Mouse (Mus musculus): Measurements from ENCODE around the gene Ift20. TPM values are rescaled to one million over a fixed set of nuclear protein-coding genes. Genes with fewer than 3 reads are reported as not detected.
A peak's percentile ranks its signal among the peaks of the same experiment; 100 is the strongest.

Ift20 gene
- polyA plus RNA-seq, 1 experiment from 2014 or later, result 61.2 TPM

DNA sequence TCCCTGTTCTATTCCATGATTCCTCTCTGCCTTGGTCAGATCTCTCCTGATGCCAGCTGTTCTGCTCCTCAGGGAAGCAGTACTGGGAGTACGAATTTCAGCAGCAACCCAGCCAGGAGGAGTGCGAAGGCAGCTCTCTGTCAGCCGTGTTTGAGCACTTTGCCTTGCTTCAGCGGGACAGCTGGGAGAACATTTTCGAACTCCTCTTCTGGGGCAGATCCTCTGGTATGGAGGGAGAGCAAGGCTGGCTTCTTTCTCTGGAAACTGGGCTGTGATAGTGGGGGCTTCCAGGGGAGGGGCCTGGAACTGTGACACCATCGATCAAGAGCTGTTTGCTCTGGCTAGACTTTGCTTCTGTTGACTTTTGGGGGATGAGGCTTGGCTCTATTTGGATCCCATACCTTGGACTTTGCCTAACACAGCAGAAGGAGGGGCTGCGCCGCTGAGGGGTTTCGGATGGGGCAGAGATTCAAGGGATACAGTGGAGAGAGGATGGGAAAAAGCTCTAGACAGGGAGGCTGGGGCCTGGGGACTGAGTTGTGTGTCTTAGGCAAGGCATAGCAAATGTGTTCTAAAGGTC, 35.4 kb upstream of the Ift20 start:
- H3K36me3 ChIP-seq (ENCODE audit: control insufficient read depth, insufficient read depth), result no peaks in the 10 kb centered on the region
- H3K4me1 ChIP-seq (ENCODE audit: control insufficient read depth, low read depth, low read length), result peaks cover 13% of the 10 kb centered on the region
- peak overlapping the region; percentile 48 for H3K4me2 ChIP-seq (ENCODE audit: low read depth, low read length)
- H3K4me3 ChIP-seq (ENCODE audit: low read depth, low read length), result peak overlapping the region; percentile 56
- H3K27me3 ChIP-seq (ENCODE audit: control insufficient read depth, insufficient read depth, low read depth, low read length), result peaks cover 36% of the 10 kb centered on the region
- 50% methylated on average over 9 of the region's 9 CpGs for WGBS (ENCODE audit: insufficient replicate concordance)
- peak overlapping the region; percentile 50 for H3K9ac ChIP-seq (ENCODE audit: low read depth, low read length)
- H3K9me3 ChIP-seq (replicated peaks; ENCODE audit: control insufficient read depth, low read length), result no peaks in the 10 kb centered on the region
- ATAC-seq (ENCODE audit: low read depth), result peak; percentile 72
- peak overlapping the region; percentile 77 for H3K27ac ChIP-seq (ENCODE audit: low read length)

- H3K4me3 ChIP-seq (ENCODE audit: low read depth, low read length), result peak overlapping the region; percentile 33
- H3K4me2 ChIP-seq (ENCODE audit: low read depth, low read length), result peak overlapping the region; percentile 48; the same call in 1 of the 2 replicates
- peaks cover 13% of the 10 kb centered on the region for H3K4me1 ChIP-seq (ENCODE audit: control insufficient read depth, low read depth, low read length)
- no peak for ATAC-seq (ENCODE audit: low read depth)
- no peak overlapping the region for H3K9ac ChIP-seq (ENCODE audit: low read depth, low read length)
- H3K9me3 ChIP-seq (replicated peaks; ENCODE audit: control insufficient read depth, low read length), result no peaks in the 10 kb centered on the region
- WGBS (ENCODE audit: insufficient replicate concordance), result 63% methylated on average over 20 of the region's 20 CpGs
- no peak overlapping the region for H3K27ac ChIP-seq (ENCODE audit: low read length)
- no peaks in the 10 kb centered on the region for H3K36me3 ChIP-seq (ENCODE audit: control insufficient read depth, insufficient read depth)
- H3K27me3 ChIP-seq (ENCODE audit: control insufficient read depth, insufficient read depth, low read depth, low read length), result peaks cover 28% of the 10 kb centered on the region
Observed at GRCm38 (mm10) chr11:78501529-78501928, 34.6 kb upstream of the Ift20 start.

- H3K4me3 ChIP-seq (ENCODE audit: low read depth, low read length), result no peak within 1 kb of the TSS
- peaks cover 15% of the 10 kb centered on the region for H3K27me3 ChIP-seq (ENCODE audit: control insufficient read depth, insufficient read depth, low read depth, low read length)
- no peak within 1 kb of the TSS for H3K9ac ChIP-seq (ENCODE audit: low read depth, low read length)
- H3K9me3 ChIP-seq (replicated peaks; ENCODE audit: control insufficient read depth, low read length), result no peaks in the 10 kb centered on the region
- no peak within 1 kb of the TSS for H3K27ac ChIP-seq (ENCODE audit: low read length)
- no peak within 1 kb of the TSS for H3K4me2 ChIP-seq (ENCODE audit: low read depth, low read length)
- H3K36me3 ChIP-seq (ENCODE audit: control insufficient read depth, insufficient read depth), result peaks cover 7% of the 10 kb centered on the region
- no peak for ATAC-seq (ENCODE audit: low read depth)
- no peaks in the 10 kb centered on the region; the same call in none of the 2 replicates for H3K4me1 ChIP-seq (ENCODE audit: control insufficient read depth, low read depth, low read length)
- 54% methylated on average over 7 of the region's 7 CpGs for WGBS (ENCODE audit: insufficient replicate concordance)
Observed at GRCm38 (mm10) chr11:78502909-78503650, 33.1 kb upstream of the Ift20 start, which contains the start of gene Sebox. Gene Sebox, plus strand, starts transcription at chr11:78503447.

DNA sequence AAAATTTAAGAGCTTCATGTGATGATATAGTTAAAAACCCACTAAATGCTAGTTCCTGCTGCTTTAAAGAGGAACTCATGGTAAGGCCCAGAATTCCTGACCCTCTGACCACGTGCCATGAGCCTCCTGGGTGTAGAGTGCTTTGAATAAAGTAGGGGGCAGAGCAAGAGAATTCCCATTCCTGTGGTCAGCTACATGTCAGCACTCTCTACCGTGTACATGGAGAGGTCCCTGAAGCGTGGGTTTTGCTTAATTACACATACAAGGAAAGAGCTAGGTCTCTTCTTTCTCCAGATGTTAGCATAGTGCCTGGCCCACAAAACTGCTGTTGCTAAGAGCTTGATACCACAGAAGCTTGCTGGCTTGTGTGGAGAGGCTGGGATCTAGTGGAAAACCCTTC, 30.7 kb upstream of the Ift20 start:
- Histone ChIP-seq H3K4me2 (ENCODE audit: low read depth, low read length) (no peak overlapping the region), H3K9me3 (replicated peaks; ENCODE audit: control insufficient read depth, low read length) (no peaks in the 10 kb centered on the region), H3K4me3 (ENCODE audit: low read depth, low read length) (no peak overlapping the region), H3K4me1 (ENCODE audit: control insufficient read depth, low read depth, low read length) (no peaks in the 10 kb centered on the region; the same call in 1 of the 2 replicates), H3K27me3 (ENCODE audit: control insufficient read depth, insufficient read depth, low read depth, low read length) (peaks cover 2% of the 10 kb centered on the region; the same call in 1 of the 2 replicates), H3K9ac (ENCODE audit: low read depth, low read length) (no peak overlapping the region), H3K36me3 (ENCODE audit: control insufficient read depth, insufficient read depth) (peaks cover 9% of the 10 kb centered on the region), H3K27ac (ENCODE audit: low read length) (no peak overlapping the region)
- WGBS (ENCODE audit: insufficient replicate concordance), result 70% methylated on average over 3 of the region's 3 CpGs
- ATAC-seq (ENCODE audit: low read depth), result no peak

DNA sequence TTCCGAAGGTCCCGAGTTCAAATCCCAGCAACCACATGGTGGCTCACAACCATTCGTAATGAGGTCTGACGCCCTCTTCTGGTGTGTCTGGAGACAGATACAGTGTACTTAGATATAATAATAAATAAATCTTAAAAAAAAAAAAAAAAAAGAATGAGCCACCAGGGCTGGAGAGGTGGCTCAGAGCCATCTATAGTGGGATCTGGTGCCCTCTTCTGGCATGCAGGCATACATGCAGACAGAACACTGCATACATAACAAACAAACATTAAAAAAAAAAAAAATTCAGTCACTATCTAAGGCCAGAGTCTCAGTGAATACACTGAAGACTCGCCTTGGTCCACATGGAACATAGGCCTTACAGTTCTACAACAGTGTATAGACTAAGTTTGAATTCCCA, 27.0 kb upstream of the Ift20 start:
- Histone ChIP-seq H3K4me3 (ENCODE audit: low read depth, low read length) (no peak overlapping the region), H3K4me1 (ENCODE audit: control insufficient read depth, low read depth, low read length) (peaks cover 14% of the 10 kb centered on the region), H3K4me2 (ENCODE audit: low read depth, low read length) (no peak overlapping the region), H3K27me3 (ENCODE audit: control insufficient read depth, insufficient read depth, low read depth, low read length) (no peaks in the 10 kb centered on the region), H3K36me3 (ENCODE audit: control insufficient read depth, insufficient read depth) (peaks cover 9% of the 10 kb centered on the region), H3K9me3 (replicated peaks; ENCODE audit: control insufficient read depth, low read length) (no peaks in the 10 kb centered on the region), H3K9ac (ENCODE audit: low read depth, low read length) (no peak overlapping the region), H3K27ac (ENCODE audit: low read length) (no peak overlapping the region)
- no peak for ATAC-seq (ENCODE audit: low read depth)
- WGBS (ENCODE audit: insufficient replicate concordance), result 61% methylated on average over 5 of the region's 5 CpGs

GRCm38 (mm10) chr11:78512025-78512957, 23.9 kb upstream of the Ift20 start, which contains the start of the genes Tmem199 and Poldip2:
Gene Tmem199, minus strand, starts transcription at chr11:78512172.
Gene Poldip2, plus strand, starts transcription at chr11:78512193.
- H3K36me3 ChIP-seq (ENCODE audit: control insufficient read depth, insufficient read depth), result peaks cover 21% of the 10 kb centered on the region
- WGBS (ENCODE audit: insufficient replicate concordance), result under 1% methylated on average over 65 of the region's 67 CpGs
- peak; percentile 98 for ATAC-seq (ENCODE audit: low read depth)

DNA sequence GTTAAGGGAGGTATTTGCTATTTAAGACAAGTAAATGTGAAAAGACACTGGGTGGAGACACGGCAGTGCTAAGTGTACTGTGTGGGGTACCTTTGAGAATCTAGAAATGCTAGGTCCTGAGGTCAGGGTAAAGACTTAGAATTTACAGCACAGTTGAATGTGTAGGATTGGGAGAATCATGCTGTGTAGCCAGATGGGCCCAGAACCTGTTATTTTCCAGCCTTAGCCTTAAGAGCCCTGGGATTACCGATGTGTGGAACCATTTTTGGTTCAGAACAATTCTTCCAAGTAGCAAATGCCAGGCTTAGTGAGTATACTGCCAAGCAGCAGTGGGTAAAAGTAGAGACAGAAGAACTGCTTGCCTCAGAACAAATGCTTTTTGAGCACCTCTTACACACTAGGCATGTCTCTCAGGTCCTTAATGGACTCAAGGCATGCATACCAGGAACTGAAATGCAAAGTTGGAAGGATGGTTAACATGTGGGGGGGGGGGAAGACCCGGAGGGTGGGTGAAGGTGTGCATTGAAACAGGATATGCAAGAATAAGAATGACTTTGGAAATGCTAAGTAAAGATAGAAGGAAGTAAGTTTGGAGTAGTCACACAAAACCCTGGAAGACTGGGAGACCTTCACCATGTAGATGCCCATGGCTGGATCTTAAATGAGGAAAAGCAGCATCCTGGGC, 22.9 kb upstream of the Ift20 start:
- Histone ChIP-seq H3K27ac (ENCODE audit: low read length) (no peak overlapping the region), H3K36me3 (ENCODE audit: control insufficient read depth, insufficient read depth) (peaks cover 15% of the 10 kb centered on the region)
- WGBS (ENCODE audit: insufficient replicate concordance), result 60% methylated on average over 3 of the region's 3 CpGs

More at GRCm38 (mm10) chr11:78512025-78512957, 23.9 kb upstream of the Ift20 start, which contains the start of the genes Tmem199 and Poldip2:
- H3K27ac ChIP-seq (ENCODE audit: low read length), result peak within 1 kb of the TSS; percentile 80
- H3K27me3 ChIP-seq (ENCODE audit: control insufficient read depth, insufficient read depth, low read depth, low read length), result no peaks in the 10 kb centered on the region
- peak within 1 kb of the TSS; percentile 92 for H3K4me2 ChIP-seq (ENCODE audit: low read depth, low read length)
- H3K4me1 ChIP-seq (ENCODE audit: control insufficient read depth, low read depth, low read length), result peaks cover 14% of the 10 kb centered on the region
- H3K9ac ChIP-seq (ENCODE audit: low read depth, low read length), result peak within 1 kb of the TSS; percentile 90
- no peaks in the 10 kb centered on the region for H3K9me3 ChIP-seq (replicated peaks; ENCODE audit: control insufficient read depth, low read length)
- peak within 1 kb of the TSS; percentile 93 for H3K4me3 ChIP-seq (ENCODE audit: low read depth, low read length)

More for the DNA sequence above, 22.9 kb upstream of the Ift20 start:
- Histone ChIP-seq H3K4me2 (ENCODE audit: low read depth, low read length) (peak overlapping the region; percentile 92), H3K4me1 (ENCODE audit: control insufficient read depth, low read depth, low read length) (peaks cover 14% of the 10 kb centered on the region), H3K27me3 (ENCODE audit: control insufficient read depth, insufficient read depth, low read depth, low read length) (no peaks in the 10 kb centered on the region), H3K4me3 (ENCODE audit: low read depth, low read length) (peak overlapping the region; percentile 93; the same call in 1 of the 2 replicates), H3K9ac (ENCODE audit: low read depth, low read length) (peak overlapping the region; percentile 5; the same call in 1 of the 2 replicates), H3K9me3 (replicated peaks; ENCODE audit: control insufficient read depth, low read length) (no peaks in the 10 kb centered on the region)
- ATAC-seq (ENCODE audit: low read depth), result no peak
